Mouse (Mus musculus): ENCODE measurements around the gene Naglu.
A peak's percentile ranks its signal among the peaks of the same experiment; 100 is the strongest.

The Naglu gene

DNA sequence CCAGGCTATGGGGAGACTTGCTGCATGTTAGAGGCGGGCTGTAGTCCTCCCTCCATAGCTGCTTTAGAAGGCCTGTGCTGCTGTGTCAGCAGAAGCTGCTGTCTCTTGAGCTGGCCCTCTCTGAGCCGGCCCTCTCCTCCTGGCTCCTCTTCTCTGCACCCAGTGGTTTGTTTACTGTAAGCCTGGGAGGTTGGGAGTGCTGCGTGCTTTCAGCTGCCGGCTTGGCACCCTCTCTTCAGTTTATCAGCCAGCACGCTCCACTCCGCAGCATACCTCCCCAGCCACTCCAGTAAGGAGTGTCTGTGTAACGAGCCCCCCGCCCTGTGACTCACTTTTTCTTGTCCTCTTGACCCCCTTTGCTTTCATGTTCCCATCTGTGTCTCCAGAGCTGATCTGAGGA is 12.9 kb upstream of the Naglu start:
- DNase-seq (ENCODE audit: low read depth, low spot score), result no peak

- peak; percentile 70 for DNase-seq (ENCODE audit: low read depth, low spot score)
Observed at GRCm38 (mm10) chr11:101057860-101058259, 12.0 kb upstream of the Naglu start.

GRCm38 (mm10) chr11:101058726-101059125 is 11.1 kb upstream of the Naglu start:
- peak; percentile 41 for DNase-seq (ENCODE audit: low read depth, low spot score)

- DNase-seq (ENCODE audit: low read depth, low spot score), result no peak
Observed at GRCm38 (mm10) chr11:101059473-101059872, 10.3 kb upstream of the Naglu start.

DNA sequence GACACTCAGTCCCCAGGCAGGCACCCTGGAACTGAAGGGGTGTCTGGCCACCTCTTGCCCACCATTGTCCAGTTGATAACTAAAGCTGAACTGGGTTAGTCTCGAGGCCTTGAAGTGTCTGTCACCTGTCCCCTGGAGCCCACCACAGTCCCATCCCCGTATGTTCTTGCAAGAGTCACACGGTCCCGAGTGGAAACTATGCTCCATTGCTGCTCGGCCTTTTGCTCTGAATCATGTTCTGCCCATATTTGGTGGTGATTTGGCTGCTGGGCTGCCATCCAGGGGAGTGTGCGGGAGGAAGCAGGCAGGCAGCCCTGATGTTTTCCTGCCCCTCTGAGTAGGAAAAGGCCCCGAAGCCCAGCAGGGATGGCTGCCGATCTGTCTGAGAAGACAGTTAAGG is 9.7 kb upstream of the Naglu start:
- DNase-seq (ENCODE audit: low read depth, low spot score), result no peak

- no peak for DNase-seq (ENCODE audit: low read depth, low spot score)
Observed at GRCm38 (mm10) chr11:101061049-101061448, 8.8 kb upstream of the Naglu start.

- peak; percentile 2 for DNase-seq (ENCODE audit: low read depth, low spot score)
Observed at GRCm38 (mm10) chr11:101062165-101062884, 7.5 kb upstream of the Naglu start.

- peak; percentile 48 for DNase-seq (ENCODE audit: low read depth, low spot score)
Observed at GRCm38 (mm10) chr11:101062971-101063675, 6.7 kb upstream of the Naglu start.

GRCm38 (mm10) chr11:101063676-101064327 is 6.0 kb upstream of the Naglu start:
- DNase-seq (ENCODE audit: low read depth, low spot score), result peak; percentile 37

DNA sequence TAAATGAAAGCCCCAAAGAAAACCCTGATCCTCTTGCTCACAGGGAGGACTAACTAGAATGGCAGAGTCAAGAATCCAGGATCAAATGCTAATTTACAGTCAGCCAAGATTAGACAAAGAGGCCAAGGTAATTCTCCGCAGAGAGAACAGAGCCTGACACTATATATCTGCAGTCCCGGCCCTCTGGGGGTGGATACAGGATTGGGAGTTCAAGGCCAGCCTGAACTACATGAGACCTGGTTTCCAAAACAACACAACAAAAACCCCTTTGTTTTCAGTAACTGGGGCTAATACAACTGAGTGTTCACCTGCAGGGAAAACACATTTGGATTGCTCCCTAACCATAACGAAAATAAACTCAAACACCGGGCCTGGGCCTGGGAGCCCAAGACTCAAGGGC is 5.3 kb upstream of the Naglu start:
- peak; percentile 52 for DNase-seq (ENCODE audit: low read depth, low spot score)

DNA sequence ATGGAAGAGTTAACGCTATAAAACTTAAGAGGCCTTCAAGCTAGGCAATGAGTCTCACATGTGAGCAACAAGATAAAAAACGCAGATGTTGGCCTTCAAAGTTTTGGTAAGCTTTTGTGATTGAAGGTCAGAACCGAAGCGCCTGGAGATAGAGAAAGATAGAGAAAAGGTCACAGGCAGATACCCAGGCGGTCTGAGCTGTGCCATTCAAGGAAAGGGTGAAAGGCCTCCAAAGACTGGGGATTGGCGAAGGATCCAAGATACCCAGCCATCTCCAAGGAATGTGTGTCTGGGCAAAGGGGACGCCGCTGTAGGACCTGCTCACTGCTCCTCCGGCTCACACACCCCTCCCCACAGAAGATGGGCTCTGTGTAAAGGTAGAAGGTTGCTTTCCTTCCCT is 4.8 kb upstream of the Naglu start:
- DNase-seq (ENCODE audit: low read depth, low spot score), result no peak

DNA sequence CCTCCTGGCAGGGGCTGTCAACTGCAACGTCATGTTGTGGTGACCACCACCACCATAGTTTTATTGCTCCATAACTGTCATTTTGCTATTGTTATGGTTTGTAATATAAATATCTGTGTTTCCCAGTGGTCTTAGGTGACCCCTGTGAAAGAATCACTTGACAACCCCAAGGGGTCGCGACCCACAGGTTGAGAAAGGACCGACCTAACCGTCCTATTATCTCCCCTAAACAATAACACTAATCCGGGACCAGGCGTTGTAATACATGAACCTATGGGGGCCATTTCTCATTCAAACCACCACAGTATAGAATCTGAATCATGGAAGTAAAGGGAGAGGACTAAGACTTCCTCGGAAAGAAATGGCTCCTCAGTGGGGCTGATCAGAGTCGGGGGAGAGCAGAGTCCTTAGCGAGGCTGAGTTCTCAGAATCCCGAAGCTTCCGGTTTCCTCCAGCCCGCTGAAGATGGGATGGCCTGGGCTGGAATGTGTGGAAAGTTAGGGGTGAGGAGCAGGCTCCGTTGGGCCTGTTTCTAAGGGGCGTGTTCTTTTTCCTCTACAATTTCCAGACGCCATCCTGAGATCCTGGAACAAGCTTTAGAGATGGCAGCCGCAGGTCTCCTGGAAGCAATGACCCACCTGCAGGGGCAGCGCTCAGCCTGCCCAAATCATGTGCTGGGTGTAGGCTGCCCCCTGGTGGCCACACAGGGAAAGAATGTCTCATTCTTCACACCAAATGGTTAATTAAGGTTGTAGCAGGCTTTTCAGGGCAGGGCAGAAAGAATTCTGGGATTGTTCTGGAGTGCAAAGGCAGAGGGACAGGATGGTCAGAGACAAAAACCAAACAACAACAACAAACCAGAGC is 3.0 kb upstream of the Naglu start:
- DNase-seq (ENCODE audit: low read depth, low spot score), result peak; percentile 92

DNA sequence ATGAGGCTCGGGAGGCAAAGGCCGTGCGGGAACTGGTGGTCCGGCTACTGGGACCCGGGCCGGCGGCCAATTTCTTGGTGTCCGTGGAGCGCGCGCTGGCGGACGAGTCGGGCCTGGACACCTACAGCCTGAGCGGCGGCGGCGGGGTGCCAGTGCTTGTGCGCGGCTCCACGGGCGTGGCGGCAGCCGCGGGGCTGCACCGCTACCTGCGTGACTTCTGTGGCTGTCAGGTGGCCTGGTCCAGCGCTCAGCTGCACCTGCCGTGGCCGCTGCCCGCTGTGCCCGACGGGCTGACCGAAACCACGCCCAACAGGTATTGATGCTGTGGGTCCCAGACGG is 346 bp downstream of the Naglu start:
- no peak for DNase-seq (ENCODE audit: low read depth, low spot score)

GRCm38 (mm10) chr11:101070987-101071386 is 1.2 kb downstream of the Naglu start:
- no peak for DNase-seq (ENCODE audit: low read depth, low spot score)

DNA sequence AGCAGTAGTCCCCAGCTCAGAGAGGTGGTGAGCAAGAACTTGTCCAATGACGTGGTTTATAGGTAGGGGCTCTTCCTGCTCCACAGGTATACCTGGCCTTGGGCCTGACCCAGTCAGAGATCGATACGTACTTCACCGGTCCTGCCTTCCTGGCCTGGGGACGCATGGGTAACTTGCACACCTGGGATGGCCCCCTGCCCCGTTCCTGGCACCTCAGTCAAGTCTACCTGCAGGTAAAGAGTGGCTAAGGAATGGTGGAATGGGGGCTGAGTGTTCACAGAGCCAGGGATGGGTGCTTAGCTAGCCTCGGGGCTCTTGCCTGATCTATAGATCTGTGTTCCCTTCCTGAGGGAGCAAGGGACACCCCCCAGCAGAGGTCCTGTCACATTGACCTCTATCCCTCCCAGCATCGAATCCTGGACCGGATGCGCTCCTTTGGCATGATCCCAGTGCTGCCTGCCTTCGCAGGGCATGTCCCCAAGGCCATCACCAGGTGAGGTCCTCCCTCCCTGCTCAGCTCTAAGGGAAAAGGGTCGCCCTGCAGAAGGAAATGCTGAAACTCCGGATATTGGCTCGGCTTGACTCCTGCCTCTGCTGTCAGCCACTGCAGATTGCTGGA is 2.1 kb downstream of the Naglu start:
- DNase-seq (ENCODE audit: low read depth, low spot score), result no peak

GRCm38 (mm10) chr11:101078121-101078520 is 8.3 kb downstream of the Naglu start, which contains the start of gene Hsd17b1:
Gene Hsd17b1 (plus strand): TSS chr11:101078411.
- DNase-seq (ENCODE audit: low read depth, low spot score), result no peak

GRCm38 (mm10) chr11:101079746-101080145 is 9.9 kb downstream of the Naglu start:
- DNase-seq (ENCODE audit: low read depth, low spot score), result peak; percentile 46

- no peak for DNase-seq (ENCODE audit: low read depth, low spot score)
Observed at GRCm38 (mm10) chr11:101080421-101080820, 10.6 kb downstream of the Naglu start.

- DNase-seq (ENCODE audit: low read depth, low spot score), result no peak
Observed at GRCm38 (mm10) chr11:101081659-101082058, 11.8 kb downstream of the Naglu start.

GRCm38 (mm10) chr11:101082208-101083082 is 12.6 kb downstream of the Naglu start, which contains the start of gene Coasy:
Gene Coasy (plus strand): TSS chr11:101082565.
- peak; percentile 93 for DNase-seq (ENCODE audit: low read depth, low spot score)

Measured in ES-CJ7 (cell line).